ENCODE assay signal across 9 mouse cellular contexts in the genomic region with DNA sequence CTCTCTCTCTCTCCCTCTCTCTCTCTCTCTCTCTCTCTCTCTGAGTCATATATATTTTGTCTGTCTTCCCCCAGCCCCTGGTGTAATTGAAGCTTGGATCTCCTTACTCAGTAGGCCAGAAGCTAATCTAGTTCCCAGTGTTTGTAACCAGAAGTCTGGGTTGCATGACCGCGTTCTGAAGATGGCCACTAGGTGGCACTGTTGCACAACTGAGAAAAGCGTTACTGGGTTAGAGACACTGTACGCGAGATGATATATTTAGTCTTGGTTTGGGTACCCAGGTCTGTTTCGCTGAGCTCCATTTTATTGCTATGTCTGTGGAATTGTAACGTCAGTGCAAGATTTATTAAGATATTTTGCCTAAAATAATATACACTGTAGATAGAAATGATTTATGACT. TPM values are rescaled to one million over a fixed set of nuclear protein-coding genes. Genes with fewer than 3 reads are reported as not detected.
DNase-seq lines count a peak whose midpoint lies in the region; ATAC-seq and TF ChIP-seq lines count a peak whose summit lies in the region.
"Had no signal": no experiment of that assay in that cellular context is flagged by ENCODE, and none has a peak within 500 bp of the region (broad histone marks: within the 10 kb centered on the region; RNA-seq: fewer than 3 reads in every experiment).

No protein-coding gene starts in this region.

- ATAC-seq in G1E (ENCODE audit: extremely low read depth, insufficient number of reproducible peaks, low FRiP score, poor library complexity, severe bottlenecking): peak; percentile 76
- ATAC-seq in forebrain, embryonic 11.5 days (replicated peaks; ENCODE audit: low FRiP score): peak; percentile 83

- no peaks in the 10 kb centered on the region for H3K9me3 ChIP-seq in G1E (replicated peaks)
- H3K9me3 ChIP-seq in forebrain, embryonic 11.5 days (ENCODE audit: control insufficient read depth, low read length): no peaks in the 10 kb centered on the region

- H3K4me2 ChIP-seq in forebrain, embryonic 11.5 days (ENCODE audit: low read depth, low read length, severe bottlenecking): no peak overlapping the region

- TF ChIP-seq POLR2A in lung, adult 2 months (IDR thresholded peaks at IDR 0.05; ENCODE audit: borderline replicate concordance, extremely low read depth, low read depth, low read length): no peak
- TF ChIP-seq POLR2A in thymus, adult 2 months (IDR thresholded peaks at IDR 0.05; ENCODE audit: control insufficient read depth, extremely low read depth, insufficient read depth, low read length, poor library complexity): no peak

- intact Hi-C loops in heart, postnatal 36 days (cut with DNase I): loop anchor here (5.0 kb wide), 2 partner anchors 926 to 1586 kb away; no protein-coding TSS in a partner anchor

- no peaks in the 10 kb centered on the region for H3K27me3 ChIP-seq in G1E (ENCODE audit: insufficient read depth, low read length)
- H3K27me3 ChIP-seq in forebrain, embryonic 11.5 days (ENCODE audit: control insufficient read depth, insufficient read depth, low read length): no peaks in the 10 kb centered on the region
- no peaks in the 10 kb centered on the region for H3K27me3 ChIP-seq in thymus, adult 2 months (ENCODE audit: control insufficient read depth, insufficient read depth, low read length)

- H3K9ac ChIP-seq in forebrain, embryonic 11.5 days (ENCODE audit: low read length): no peak overlapping the region

- WGBS in forebrain, embryonic 11.5 days: 11% methylated on average over 7 of the region's 7 CpGs
- WGBS in large intestine, adult 2 months: 2% methylated on average over 7 of the region's 7 CpGs
- 5% methylated on average over 7 of the region's 7 CpGs for WGBS in lung, adult 2 months
- 3% methylated on average over 7 of the region's 7 CpGs for WGBS in thymus, adult 2 months

- H3K4me3 ChIP-seq in G1E (ENCODE audit: low read depth, low read length): no peak overlapping the region
- no peak overlapping the region for H3K4me3 ChIP-seq in forebrain, embryonic 11.5 days (ENCODE audit: low read depth, low read length)
- no peak overlapping the region for H3K4me3 ChIP-seq in lung, adult 2 months (replicated peaks; ENCODE audit: extremely low read depth, low read depth, low read length)
- H3K4me3 ChIP-seq in thymus, adult 2 months (ENCODE audit: control insufficient read depth, insufficient read depth, low read length): no peak overlapping the region

- peak; percentile 48 for DNase-seq in G1E (ENCODE audit: low spot score)
- DNase-seq in c-Kit-positive CD71-positive TER-119-negative erythroid progenitor cells, embryonic 14.5 days (ENCODE audit: low read depth): peak; percentile 66
- peak; percentile 88 for DNase-seq in forebrain, embryonic 11.5 days (ENCODE audit: low spot score)
- DNase-seq in heart, postnatal 36 days: peak; percentile 70 to 82
- DNase-seq in large intestine, adult 2 months (ENCODE audit: low read depth, low spot score): peak; percentile 64
- DNase-seq in lung, adult 2 months: peak; percentile 64
- peak; percentile 30 for DNase-seq in ovary, adult 18-20 months (ENCODE audit: low spot score)
- DNase-seq in thymus, adult 2 months: peak; percentile 70

- H3K4me1 ChIP-seq in G1E (ENCODE audit: insufficient read depth, low read depth, low read length): no peaks in the 10 kb centered on the region
- no peaks in the 10 kb centered on the region for H3K4me1 ChIP-seq in forebrain, embryonic 11.5 days (replicated peaks; ENCODE audit: control insufficient read depth, insufficient read depth, low read length)
- H3K4me1 ChIP-seq in lung, adult 2 months (ENCODE audit: control insufficient read depth, insufficient read depth, low read length): no peaks in the 10 kb centered on the region
- H3K4me1 ChIP-seq in thymus, adult 2 months (replicated peaks; ENCODE audit: control insufficient read depth, insufficient read depth, low read length): no peaks in the 10 kb centered on the region

- TF ChIP-seq CTCF in G1E (IDR thresholded peaks at IDR 0.05; ENCODE audit: low read depth, low read length): peak; percentile 84
- TF ChIP-seq CTCF in lung, adult 2 months (IDR thresholded peaks at IDR 0.05; ENCODE audit: insufficient read depth, low read length): peak; percentile 74
- TF ChIP-seq CTCF in thymus, adult 2 months (IDR thresholded peaks at IDR 0.05; ENCODE audit: borderline replicate concordance, control insufficient read depth, extremely low read depth, insufficient read depth, low read length, poor library complexity): no peak

- H3K36me3 ChIP-seq in G1E (replicated peaks): no peaks in the 10 kb centered on the region
- H3K36me3 ChIP-seq in forebrain, embryonic 11.5 days (ENCODE audit: control insufficient read depth, insufficient read depth, low read length): no peaks in the 10 kb centered on the region
- no peaks in the 10 kb centered on the region for H3K36me3 ChIP-seq in thymus, adult 2 months (ENCODE audit: control insufficient read depth, insufficient read depth, low read length)

- no peak overlapping the region for H3K27ac ChIP-seq in forebrain, embryonic 11.5 days (ENCODE audit: low read depth, low read length)
- no peak overlapping the region for H3K27ac ChIP-seq in thymus, adult 2 months (ENCODE audit: control insufficient read depth, insufficient read depth, low read length)

RNA-seq across cellular contexts. Expression of gene Gm6793, which starts 31.1 kb away (rescaled TPM):
- not detected in 2 replicates for total RNA-seq in G1E (2014; fragmentation: Nextera tagmentation)
- total RNA-seq in G1E (2017): 0.06 and 0.11 TPM in 2 replicates
- 0.24 TPM in 1 of 2 replicates, not detected in the other for polyA plus RNA-seq in G1E (2012)
- polyA plus RNA-seq in forebrain, embryonic 11.5 days (2014; fragmentation: Nextera tagmentation; extraction: Ambion mirVana): 0.97 and 1.0 TPM in 2 replicates
- not detected for total RNA-seq in heart, postnatal 36 days (2021)
- polyA plus RNA-seq in large intestine, adult 2 months (2012; rRNA removed): not detected in 2 replicates
- polyA plus RNA-seq in lung, adult 2 months (2012; rRNA removed): 0.21 TPM in 1 of 2 replicates, not detected in the other
- not detected in 2 replicates for polyA plus RNA-seq in thymus, adult 2 months (2012; rRNA removed)
- polyA plus RNA-seq: liver, embryonic 16.5 days had no signal

RNA-seq across cellular contexts. Expression of gene Terf2ip, which starts 34.7 kb away (rescaled TPM):
- total RNA-seq in G1E (2014; fragmentation: Nextera tagmentation) (18.4 and 26.1 TPM in 2 replicates), G1E (2017) (18.1 and 20.6 TPM in 2 replicates)
- polyA plus RNA-seq in G1E (2012): 8.7 and 10.8 TPM in 2 replicates
- polyA plus RNA-seq in forebrain, embryonic 11.5 days (2014; fragmentation: Nextera tagmentation; extraction: Ambion mirVana): 33.6 and 33.9 TPM in 2 replicates
- total RNA-seq in heart, postnatal 36 days (2021): 10 to 100 TPM; 11.1 to 12.0 TPM
- polyA plus RNA-seq in large intestine, adult 2 months (2012; rRNA removed): 4.4 and 5.7 TPM in 2 replicates
- polyA plus RNA-seq in lung, adult 2 months (2012; rRNA removed): 10.4 TPM in 2 replicates
- polyA plus RNA-seq in thymus, adult 2 months (2012; rRNA removed): 13.1 and 15.7 TPM in 2 replicates

RNA-seq across cellular contexts. Expression of gene Kars, which starts 34.8 kb away (rescaled TPM):
- total RNA-seq in G1E (2014; fragmentation: Nextera tagmentation) (184 TPM in 2 replicates), G1E (2017) (177 TPM in 2 replicates)
- 87.8 and 113 TPM in 2 replicates for polyA plus RNA-seq in G1E (2012)
- polyA plus RNA-seq in forebrain, embryonic 11.5 days (2014; fragmentation: Nextera tagmentation; extraction: Ambion mirVana): 261 and 263 TPM in 2 replicates
- 100 to 1,000 TPM in 1 of 2 experiments, 10 to 100 TPM in 1; 99.8 to 106 TPM for total RNA-seq in heart, postnatal 36 days (2021)
- 68.3 and 79.5 TPM in 2 replicates for polyA plus RNA-seq in large intestine, adult 2 months (2012; rRNA removed)
- polyA plus RNA-seq in lung, adult 2 months (2012; rRNA removed): 28.0 and 42.2 TPM in 2 replicates
- polyA plus RNA-seq in thymus, adult 2 months (2012; rRNA removed): 54.5 and 63.7 TPM in 2 replicates

RNA-seq across cellular contexts. Expression of gene Adat1, which starts 53.8 kb away (rescaled TPM):
- total RNA-seq in G1E (2014; fragmentation: Nextera tagmentation) (19.2 and 20.1 TPM in 2 replicates), G1E (2017) (7.6 and 8.2 TPM in 2 replicates)
- 1.5 and 3.3 TPM in 2 replicates for polyA plus RNA-seq in G1E (2012)
- polyA plus RNA-seq in forebrain, embryonic 11.5 days (2014; fragmentation: Nextera tagmentation; extraction: Ambion mirVana): 13.5 and 16.4 TPM in 2 replicates
- 1 to 10 TPM; 1.5 to 1.7 TPM for total RNA-seq in heart, postnatal 36 days (2021)
- 1.7 and 2.2 TPM in 2 replicates for polyA plus RNA-seq in large intestine, adult 2 months (2012; rRNA removed)
- polyA plus RNA-seq in lung, adult 2 months (2012; rRNA removed): 2.5 and 2.7 TPM in 2 replicates
- 4.0 and 4.5 TPM in 2 replicates for polyA plus RNA-seq in thymus, adult 2 months (2012; rRNA removed)

Comparison
In these comparisons a context has a peak if more than half of its experiments do, and no peak if none do; other contexts are left out.
1. DNase-seq: peak in every context shown above with its lines; median percentile 88 in forebrain, embryonic 11.5 days; 76 in heart, postnatal 36 days; 70 in thymus, adult 2 months; 66 in c-Kit-positive CD71-positive TER-119-negative erythroid progenitor cells, embryonic 14.5 days; 64 in large intestine, adult 2 months; 64 in lung, adult 2 months; 48 in G1E; 30 in ovary, adult 18-20 months.